Mouse (Mus musculus) lung, postnatal 14 days (tissue): Measurements from ENCODE around the gene Higd1b.

Experiments used
- DNase-seq: peaks from one replicate; pipeline ENCODE4 v3.0.0; 2021

The Higd1b gene

DNA sequence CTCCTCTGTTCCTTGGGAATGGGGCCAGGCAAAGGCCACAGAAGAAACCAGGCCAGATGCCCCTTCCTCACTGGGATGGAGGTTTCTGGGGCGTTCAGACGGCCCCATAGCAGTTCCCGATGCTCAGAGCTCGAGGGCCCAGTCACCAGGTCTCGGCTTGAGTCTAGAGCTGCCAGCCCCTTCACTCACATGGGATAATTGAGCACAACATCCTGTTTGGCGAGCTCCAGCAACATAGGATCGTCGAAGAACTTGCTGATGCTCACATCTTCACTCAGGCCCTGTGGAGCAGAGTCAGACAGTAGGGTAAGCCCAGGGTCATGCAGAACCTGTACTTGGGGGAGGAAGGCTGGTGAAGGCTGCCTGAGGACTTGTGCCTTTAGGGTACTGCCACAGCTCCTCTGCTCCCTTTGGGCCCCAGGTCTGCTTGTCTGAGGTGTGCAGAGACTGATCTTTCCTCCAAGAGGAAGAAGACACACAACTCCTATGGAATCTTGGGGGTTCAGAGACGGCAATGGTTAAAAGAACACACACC is 3.0 kb downstream of the Higd1b start:
- no peak for DNase-seq

DNA sequence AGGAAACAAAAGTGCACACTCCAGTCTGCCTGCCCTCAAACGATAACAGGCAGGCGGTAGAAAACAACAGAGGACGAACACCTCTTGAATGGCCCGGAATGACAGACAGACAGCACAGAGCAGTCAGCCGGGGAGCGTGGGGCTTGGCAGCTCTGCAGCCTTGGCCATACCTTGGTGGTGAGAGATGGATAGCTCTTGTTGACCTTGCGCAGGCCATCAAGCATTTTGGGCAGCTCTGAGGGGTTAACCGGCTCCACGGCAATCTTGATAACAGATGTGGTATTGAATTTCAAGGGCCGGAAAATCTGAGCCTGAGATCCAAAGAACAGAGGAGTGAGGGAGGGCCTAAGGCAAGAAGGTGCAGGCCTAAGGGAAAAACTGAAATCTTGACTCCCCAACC is 10.3 kb downstream of the Higd1b start:
- DNase-seq = no peak

DNA sequence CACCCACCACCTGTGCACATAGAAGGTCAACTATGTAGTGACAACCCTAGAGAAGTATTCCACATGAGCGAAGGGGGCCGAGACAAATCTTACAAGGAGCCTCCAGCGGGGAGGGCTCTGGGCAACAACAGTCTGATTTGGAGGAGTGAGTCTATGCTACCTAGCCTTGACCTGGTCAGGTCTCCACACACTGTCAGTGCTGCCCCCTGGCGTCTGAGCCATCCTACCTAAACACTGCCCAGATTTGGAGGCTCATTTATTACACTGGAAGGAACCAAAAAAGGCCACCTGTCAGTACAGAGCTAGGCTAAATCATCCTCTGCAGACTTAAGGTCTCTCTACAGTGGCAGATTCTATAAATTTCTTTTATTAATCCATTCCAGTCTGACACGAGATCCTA is 16.2 kb downstream of the Higd1b start:
- DNase-seq = peak; percentile 83

DNA sequence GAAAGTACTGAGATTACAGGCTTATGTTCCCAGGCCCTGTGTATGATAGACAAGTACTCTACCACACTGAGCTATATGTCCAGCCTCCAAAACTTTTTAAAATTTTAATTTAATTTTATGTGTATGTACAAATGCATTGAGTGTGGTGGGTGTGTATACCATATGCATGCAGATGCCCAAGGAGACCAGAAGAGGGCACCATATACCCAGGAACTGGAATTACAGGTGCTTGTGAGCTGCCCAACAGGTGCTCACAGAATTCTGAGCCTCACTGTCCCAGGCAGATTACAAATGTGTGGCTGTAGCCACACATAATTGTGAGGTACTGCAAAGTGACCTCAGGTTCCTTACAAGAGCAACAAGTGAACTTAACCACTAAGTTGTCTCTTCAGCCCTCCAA is 18.1 kb downstream of the Higd1b start:
- DNase-seq = no peak

DNA sequence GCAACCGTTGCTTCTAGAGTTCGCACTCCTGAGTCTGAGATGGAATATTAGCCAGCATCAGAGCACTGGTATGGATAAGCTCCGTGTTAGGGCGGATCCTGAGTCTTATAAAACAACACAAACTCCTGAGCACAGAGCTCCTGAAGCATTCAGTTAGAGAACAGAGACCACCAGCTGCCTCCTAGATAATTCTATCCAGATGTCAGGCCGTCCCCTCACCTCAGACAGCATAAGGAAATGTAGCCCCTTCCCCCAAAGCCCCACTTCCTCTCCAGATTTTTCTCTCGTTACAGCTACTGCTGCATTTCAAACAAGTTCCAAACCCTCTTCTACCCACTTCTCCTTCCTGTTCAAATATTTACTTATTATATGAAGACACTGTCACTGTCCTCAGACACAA is 20.3 kb downstream of the Higd1b start:
- DNase-seq = no peak

DNA sequence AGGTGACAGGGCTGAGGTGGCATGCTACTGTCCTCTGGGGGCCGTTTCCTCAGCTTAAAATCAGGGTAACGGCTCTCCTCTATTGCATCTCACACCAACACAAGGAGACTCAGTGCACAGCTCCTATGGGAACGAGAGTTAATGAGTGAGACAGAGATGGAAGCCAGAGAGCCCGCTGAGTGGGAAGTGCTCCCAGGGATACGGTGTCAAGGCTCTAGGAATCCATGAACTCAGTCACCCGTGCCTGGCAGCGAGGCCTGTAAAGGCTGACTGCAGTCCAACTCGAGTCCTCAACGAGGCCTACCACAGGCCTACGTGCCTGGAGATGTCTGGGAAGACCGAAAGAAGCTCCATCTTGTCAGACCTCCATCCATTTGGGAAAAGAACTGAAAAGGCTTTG is 23.3 kb downstream of the Higd1b start:
- DNase-seq = no peak

DNA sequence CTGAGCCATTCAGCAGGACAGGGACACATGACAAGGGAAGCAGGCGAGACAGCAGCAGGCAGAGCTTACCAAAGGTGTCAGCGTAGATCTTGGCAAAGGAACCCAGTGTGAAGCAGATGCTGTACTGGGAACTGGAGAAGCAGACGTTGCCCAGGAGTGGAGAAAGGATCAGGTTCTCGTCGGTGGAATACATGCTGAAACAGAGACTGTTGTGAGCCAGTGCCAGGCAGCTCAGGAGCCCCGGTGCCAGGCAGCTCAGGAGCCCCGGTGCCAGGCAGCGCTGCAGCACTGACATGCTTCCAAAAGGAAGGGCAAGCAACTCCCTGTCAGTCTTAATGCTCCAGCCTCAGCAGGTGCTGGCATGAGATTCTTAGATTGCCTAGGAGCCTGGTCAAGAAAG is 24.3 kb downstream of the Higd1b start:
- no peak for DNase-seq

DNA sequence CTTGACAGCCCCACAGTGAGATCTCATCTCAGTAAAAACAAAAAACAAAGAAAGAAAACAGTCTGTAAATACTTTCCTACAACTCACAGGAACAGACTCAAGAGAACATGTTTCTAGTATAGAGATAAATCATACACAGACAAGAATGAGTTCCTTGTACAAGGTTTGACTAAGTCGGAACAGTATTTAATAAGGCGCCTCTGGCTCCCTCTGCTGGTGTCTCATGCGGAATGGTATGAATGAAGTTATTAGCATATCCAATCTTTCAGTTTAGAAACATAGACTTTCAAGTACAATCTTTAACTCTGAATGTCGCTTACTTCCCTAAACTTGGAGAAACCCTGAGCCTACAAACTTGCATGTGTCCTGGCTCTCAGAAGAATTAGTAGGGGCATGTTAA is 28.6 kb downstream of the Higd1b start:
- peak; percentile 83 for DNase-seq

DNA sequence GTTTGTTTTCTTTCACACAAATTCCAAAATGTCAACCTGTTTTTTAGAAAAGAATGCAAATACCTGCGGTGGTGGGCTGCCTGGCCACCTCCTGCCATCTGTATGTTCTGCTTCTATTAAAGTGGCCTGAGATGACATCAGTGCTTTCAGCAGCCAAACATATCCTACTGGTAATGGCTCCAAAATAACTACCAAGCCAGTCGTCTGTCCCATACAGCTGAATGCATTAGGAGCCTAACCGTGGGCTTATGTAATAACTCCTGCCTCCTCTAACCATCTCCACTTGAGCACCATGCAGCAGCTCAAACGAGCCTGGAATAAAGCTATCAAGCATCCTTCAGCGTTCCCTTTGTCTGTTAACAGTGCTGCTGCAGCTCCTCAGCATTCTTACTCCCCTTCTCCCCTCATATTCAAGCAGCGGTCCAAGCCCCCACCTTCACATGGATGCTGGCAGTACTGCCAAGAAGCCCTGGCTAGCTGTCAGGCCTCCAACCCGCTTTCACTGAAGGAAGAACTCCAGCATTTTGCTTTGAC is 39.2 kb downstream of the Higd1b start:
- no peak for DNase-seq

DNA sequence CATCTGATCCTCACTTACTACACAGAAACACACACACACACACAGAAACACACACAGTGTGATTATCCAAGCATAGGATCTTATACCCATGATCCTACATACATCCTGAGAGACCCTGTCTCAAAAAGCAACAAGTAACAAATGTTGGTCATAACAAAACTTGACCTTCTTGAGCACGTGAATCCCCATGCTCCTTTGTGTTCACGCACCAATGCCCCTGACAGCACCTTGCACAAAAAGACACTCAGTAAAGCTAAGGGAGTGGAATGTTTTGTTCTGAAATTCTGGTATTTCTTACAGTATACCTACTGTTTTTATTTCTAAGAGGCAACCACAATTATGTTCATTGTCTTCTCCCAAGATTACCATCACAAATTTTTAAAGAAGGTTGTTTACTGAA is 43.9 kb downstream of the Higd1b start:
- no peak for DNase-seq

DNA sequence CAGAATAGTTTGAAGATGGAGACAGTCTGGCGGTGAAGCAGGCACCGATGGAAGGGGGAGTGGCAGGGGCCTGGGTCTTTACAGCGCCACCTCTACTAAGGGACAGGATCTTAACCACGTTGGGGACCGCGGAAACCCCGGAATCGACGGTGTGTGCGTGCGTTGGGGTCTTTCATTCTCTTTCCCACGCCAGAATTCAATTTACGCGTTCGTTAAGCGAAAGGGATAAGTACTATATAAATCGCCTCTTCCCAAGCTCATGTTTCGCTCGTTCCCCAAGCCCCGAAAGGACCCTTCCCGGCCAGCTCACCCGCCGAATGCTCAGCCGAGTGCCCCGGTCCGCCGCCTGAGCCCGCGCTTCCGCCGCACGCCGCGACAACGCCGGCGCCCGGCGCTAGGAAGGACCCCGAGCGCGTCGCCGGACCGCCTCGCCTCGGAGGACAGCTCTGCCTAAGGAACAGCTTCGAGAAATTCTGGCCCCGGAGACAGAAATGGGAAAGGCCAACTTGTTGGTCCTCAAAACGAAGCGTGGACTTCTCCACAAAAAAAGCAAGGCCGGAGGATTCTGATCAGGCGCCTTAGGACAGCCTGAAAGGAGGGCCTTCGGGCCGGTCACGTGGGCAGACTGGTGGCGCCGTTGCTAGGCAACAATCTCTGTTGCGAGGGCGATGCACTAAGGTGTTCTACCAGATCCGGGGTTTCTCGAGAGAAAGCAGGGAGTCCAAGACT is 45.1 kb downstream of the Higd1b start, which contains the start of the genes Eftud2 and Ccdc103:
Gene Eftud2, minus strand, starts transcription at position 401 of the 729 bp plus-strand sequence.
Gene Ccdc103, plus strand, starts transcription at position 620 of the 729 bp plus-strand sequence.
- peak; percentile 94 for DNase-seq

DNA sequence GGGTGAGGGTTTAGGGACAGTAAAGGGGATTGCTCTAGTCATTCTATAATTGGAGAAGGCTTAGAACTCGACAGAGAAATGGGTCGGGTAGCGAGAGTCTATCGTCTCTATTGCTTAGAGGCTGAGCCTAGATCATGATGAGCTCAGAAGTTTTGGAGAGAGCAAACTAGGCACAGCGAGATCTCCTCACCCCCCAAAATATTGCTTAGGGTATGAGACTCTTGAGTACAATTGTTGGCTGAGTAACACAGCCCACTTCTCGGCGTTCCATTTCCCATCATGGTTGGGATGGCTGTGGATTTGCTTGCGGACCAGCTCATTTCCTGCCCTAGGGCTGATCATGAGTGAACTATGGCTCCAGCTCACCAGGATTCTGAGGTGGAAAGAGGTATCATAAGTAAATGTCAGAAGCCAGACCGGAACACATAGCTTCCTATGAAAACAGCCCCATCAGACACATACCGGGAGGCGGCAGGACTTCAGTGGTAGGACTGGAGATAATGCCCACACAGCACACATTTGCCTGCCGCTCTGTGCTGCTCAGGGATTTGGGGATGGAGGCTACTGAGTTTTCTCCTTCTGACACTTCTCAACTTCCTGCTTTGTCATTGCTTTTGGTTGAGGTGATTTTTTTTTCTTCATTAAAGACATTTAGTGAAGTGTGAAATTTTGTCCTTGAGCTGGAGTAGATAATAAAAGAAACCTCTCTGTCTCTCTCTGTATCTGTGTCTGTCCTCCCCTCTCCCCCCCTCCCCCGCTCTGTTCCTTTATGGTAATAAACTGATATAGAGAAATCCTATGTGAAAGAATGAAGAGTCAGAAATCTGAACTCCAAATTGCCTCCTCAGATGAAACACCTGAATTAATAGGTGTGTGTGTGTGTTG is 45.9 kb downstream of the Higd1b start:
- no peak for DNase-seq

DNA sequence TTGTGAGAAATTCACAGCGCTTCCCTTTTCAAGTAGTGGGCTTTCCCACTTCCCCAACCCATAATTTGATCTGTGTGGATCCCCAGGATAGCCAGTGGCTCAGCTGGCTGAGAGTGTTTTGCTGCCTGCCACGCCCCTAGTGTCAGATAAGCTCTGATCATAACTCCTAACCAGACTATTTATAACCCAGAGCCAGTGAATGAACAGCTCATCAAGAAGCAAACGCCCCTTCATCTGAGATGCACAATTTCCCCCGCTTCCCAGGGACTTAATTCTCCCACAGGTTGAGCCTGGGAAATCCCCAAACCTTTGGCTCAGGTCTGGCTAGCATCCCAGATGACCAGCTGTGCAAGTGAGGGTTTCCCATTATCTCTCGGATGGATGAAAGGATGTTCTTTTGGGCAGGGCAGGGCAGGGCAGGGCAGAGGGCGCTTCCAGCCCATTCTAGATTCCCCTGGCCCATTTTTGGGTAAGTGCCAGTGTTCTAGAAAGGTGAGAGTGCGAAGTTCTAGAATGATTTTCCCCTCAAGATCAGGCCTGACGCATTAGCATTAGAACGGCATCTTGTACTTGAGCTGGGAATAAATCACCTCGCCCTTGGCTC is 49.1 kb downstream of the Higd1b start, which contains the start of gene Fam187a:
Gene Fam187a, plus strand, starts transcription at position 554 of the 604 bp plus-strand sequence.
- DNase-seq = no peak

DNA sequence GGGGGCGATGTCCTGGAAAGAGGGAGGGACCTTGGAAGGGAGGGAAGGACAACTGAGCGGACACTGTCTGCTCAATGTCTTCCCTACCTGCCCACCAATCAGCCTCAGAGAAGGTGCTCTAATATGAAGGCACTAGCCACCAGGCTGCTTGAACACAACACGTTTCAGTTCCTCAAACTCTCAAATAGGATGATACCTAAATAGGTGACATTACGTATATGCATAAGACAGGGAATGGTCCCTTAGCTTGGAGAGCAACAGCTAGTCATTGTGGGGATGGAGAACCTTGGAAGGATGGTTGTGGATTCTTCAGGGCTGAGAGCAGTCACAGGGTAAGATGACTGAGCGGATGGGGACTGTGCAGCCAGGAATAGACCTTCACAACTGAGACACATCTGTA is 51.8 kb downstream of the Higd1b start:
- DNase-seq = no peak
